Mouse (Mus musculus) ES-CJ7 (cell line): ENCODE results near the gene Itgb3.
A peak's percentile ranks its signal among the peaks of the same experiment; 100 is the strongest.

Experiments
- DNase-seq: peaks from one replicate; pipeline ENCODE4 v3.0.0; 2011; ENCODE audit warnings: low read depth, low spot score

The Itgb3 gene

GRCm38 (mm10) chr11:104648571-104648970 is 40.8 kb downstream of the Itgb3 start:
- peak; percentile 93 for DNase-seq

GRCm38 (mm10) chr11:104660599-104660998 is 52.8 kb downstream of the Itgb3 start:
- peak; percentile 37 for DNase-seq

DNA sequence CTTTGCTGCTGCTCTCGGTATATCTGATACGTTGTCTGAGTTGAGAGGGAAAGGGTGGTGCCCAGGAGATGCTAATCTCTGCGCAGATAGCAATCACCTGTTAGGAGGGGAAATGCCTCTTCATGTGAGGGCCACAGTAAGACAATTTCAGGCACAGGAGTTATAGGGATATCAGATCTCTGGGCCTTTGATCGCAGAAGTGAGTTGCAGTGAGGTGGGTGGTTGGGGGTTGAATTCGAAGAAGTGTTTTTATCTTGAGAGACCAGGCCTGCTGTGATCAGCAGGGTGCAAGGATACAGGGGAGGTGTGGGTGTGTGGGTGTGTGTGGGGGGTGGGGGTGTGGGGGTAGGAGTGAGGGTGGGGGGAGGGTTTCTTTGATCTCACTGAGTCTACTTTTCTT is 53.3 kb downstream of the Itgb3 start:
- no peak for DNase-seq

DNA sequence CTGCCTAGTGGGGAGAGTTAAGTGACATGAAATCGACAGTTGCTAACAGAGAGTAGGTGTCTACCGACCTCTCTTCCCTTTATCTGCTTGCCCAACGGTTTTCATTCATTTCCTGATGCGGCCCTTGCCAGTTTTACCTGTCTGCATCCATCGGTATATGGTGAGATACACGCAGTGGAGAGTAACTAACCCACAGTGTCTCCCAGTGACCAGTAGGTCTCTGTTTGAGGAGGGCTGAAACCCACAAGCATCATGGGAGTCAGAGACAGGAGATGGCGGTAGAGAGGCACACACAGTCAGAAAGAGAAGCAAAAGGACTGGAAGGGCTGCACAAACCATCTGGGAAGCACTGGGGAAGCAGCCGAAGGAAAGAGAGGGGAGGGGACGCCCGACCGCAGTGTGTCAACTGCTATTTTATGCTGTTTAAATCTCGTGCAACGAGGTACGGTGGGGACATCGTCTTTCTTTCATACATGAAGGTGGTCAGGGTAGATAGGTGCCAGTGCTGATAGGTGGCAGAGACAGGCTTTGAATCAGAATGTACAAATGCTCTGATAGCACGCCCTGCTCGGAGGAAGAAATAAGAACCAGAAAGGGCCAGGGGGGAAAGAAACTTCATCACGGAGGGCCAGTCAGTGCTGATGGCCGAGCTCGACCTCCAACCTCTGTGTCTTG is 53.9 kb downstream of the Itgb3 start:
- peak; percentile 50 for DNase-seq

- DNase-seq = no peak
Measured at GRCm38 (mm10) chr11:104662573-104662972, 54.8 kb downstream of the Itgb3 start.

DNA sequence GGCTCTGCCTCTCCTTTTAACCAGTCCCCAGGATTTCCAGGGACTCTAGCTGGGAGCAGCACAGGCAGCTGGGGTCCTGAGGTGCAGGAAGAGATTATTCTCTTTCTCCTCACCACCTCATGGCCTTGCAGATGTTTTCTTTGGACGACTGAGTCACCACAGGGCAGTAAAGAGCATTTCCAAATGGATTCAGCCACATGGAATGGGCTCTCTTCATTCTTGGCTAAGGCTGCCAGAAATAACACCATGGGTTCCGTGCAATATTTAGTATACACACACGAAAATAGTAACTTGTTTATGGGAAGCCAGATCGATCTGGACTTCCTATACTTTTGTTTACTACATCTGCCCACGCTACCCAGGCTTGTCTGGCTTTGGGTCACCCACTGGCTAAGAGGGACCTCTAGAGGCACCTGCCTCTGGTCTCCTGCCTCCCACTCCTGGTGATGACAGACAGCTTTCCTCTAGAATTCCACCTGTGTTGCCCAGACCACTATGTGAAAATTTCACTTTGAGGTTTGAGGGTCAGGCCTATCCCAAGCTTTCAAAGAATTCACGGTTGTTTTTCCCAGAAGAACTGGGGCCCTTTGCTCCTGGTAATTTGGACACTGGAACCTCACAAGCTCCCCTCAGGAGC is 55.6 kb downstream of the Itgb3 start:
- no peak for DNase-seq

DNA sequence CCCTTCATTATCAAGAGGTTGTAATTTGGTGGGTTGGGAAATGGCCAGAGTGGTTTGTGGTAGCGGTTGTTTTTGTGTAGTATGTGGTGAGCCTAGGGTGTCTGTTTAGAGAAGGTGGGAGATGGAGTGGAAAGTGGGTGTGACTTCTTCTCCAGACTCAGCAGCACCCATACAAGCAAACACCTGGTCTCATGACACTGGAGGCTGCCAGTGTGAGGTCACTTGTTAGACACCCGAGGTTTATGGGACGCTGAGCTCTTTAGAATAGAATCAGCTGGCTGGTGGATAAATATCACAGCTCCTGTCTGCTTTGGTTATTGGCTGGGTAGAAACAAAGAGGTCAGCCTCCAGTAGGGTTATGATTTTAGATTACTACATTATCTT is 56.1 kb downstream of the Itgb3 start:
- no peak for DNase-seq

DNA sequence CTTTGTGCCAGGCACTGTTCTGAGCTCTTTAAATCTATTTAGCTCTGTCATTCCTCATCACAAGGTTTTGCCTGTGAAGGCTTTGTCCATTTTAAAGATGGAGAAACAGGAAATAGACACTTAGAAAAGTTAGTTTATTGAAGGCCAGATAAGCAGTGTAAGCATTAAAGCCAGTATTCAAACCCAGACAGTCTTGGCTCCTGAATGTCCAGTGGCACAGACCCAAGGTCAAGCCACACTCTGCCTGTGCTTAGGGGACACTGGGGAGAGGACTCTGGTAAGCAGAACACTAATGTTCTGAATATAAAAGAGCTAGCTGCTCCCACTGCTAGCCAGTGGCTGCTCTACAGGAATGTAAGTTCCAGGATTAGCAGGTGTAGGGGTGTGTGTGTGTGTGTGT is 56.6 kb downstream of the Itgb3 start:
- DNase-seq = no peak

GRCm38 (mm10) chr11:104667399-104667798 is 59.6 kb downstream of the Itgb3 start:
- DNase-seq = no peak

GRCm38 (mm10) chr11:104673412-104673811 is 65.6 kb downstream of the Itgb3 start:
- no peak for DNase-seq

DNA sequence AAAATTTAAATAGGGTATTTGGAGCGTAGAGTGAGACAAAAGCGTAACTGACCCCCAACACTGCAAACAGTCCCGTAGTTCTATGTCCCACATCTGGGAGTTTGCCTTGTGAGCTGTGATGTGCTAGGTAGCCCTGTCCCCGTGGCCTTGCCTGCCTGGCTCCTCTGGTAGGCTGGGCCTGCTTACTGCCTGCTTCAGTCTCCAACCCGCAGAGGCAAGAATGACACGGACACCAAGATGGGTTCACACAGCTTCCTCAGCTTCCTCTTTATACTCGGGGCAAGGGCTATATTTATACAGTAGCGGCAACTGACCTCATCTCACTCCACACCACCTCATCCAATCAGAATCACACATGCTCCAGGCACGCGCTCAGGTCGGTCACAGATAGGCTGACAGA is 67.0 kb downstream of the Itgb3 start:
- no peak for DNase-seq

DNA sequence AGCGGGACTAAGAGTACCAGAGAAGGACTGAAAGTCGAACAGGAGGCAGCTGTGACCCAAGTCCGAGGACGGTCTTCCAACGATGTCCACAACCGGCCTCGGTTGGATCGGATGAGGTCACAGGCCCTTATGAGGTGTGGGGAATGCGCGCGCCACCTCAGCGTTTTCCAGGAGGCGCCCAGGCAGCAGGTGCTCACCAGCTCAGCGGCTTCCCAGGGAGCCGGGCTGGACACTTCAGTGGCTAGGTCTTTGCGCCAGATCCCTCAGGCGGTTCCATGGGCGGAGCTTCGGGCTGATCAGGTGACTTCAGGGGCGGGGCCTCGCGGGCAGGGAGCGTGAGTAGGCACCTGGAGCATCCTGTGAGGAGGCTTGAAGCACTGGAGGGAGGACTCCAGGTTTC is 77.7 kb downstream of the Itgb3 start, which contains the start of gene Gm11639:
Gm11639 (plus strand) TSS at position 160 of the 400 bp plus-strand sequence.
- peak; percentile 69 for DNase-seq

- no peak for DNase-seq
Measured at GRCm38 (mm10) chr11:104693235-104693634, 85.4 kb downstream of the Itgb3 start.

DNA sequence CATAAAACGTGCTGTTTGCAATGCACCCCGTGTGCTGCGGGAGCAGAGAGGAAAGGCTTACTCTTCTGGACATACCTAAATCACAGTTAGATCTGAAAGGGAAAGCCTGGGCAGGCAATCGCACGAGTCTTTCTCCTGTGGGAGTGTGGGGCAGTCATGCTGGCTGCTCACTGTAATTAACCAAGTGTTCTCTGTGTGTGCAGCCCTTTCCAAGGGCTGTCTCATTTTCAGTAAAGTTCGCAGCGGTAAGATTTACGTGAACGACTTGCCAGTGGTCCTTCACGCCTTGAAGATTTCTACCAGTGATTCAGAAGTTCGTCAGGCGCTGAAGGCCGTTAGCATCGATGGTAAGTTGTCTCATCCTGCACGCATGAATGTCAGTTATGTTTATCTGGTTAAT is 96.3 kb downstream of the Itgb3 start:
- no peak for DNase-seq

- peak; percentile 49 for DNase-seq
Measured at GRCm38 (mm10) chr11:104707084-104707483, 99.3 kb downstream of the Itgb3 start.
